Comparison of ENCODE assay signal across 27 mouse cellular contexts in the genomic region with DNA sequence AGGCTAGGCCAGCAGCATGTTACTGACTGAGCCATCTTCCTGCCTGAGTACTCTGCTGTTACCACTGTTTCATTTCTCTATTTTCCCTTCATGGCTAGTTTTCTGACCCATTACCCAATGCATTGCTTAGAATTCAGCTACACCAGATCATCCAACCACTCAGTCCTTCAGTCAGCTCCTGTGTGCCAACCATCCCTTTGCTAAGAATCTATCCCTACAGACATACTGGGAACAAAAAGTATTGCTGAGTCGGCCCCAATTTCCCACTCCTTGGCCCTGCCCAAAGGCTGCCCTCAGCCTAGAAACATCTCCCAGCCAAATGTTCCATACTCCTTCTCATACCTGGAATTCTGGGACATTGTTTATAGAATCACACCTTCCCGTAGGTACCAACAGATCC. TPM values are rescaled to one million over a fixed set of nuclear protein-coding genes. Genes with fewer than 3 reads are reported as not detected.
DNase-seq lines count a peak whose midpoint lies in the region; ATAC-seq and TF ChIP-seq lines count a peak whose summit lies in the region.
"Had no signal": no experiment of that assay in that cellular context is flagged by ENCODE, and none has a peak within 500 bp of the region (broad histone marks: within the 10 kb centered on the region; RNA-seq: fewer than 3 reads in every experiment).

No protein-coding gene starts in this region.

- no peak for TF ChIP-seq RAD21 in MEL (IDR thresholded peaks at IDR 0.05; ENCODE audit: low read depth, low read length)

- WGBS in macrophage (ENCODE audit: missing documents), result 100% methylated on average over 2 of the region's 2 CpGs
- 80% methylated on average over 2 of the region's 2 CpGs for WGBS in heart, embryonic 11.5 days (ENCODE audit: insufficient replicate concordance)
- 95% methylated on average over 2 of the region's 2 CpGs for WGBS in kidney, adult 2 months

- no peak for TF ChIP-seq EP300 in MEL (IDR thresholded peaks at IDR 0.05; ENCODE audit: low read depth in 1 of 2, low read length in 2 of 2)

- no peak overlapping the region for H3K27ac ChIP-seq in MEL (ENCODE audit: control insufficient read depth, low read depth, low read length)
- 0 out of 2 replicates have a peak overlapping the region, but pooled peaks have one; percentile 7 for H3K27ac ChIP-seq in macrophage
- H3K27ac ChIP-seq in heart, embryonic 11.5 days (ENCODE audit: low read depth, low read length), result no peak overlapping the region
- no peak overlapping the region for H3K27ac ChIP-seq in kidney, adult 2 months (ENCODE audit: insufficient read depth, low read depth, low read length)
- H3K27ac ChIP-seq: embryonic facial prominence, embryonic 12.5 days; embryonic facial prominence, embryonic 15.5 days; gastrocnemius, adult 2 months; heart, embryonic 13.5 days; hindbrain, embryonic 14.5 days; hindbrain, postnatal 0 days had no signal

- H3K36me3 ChIP-seq in MEL (ENCODE audit: control insufficient read depth in 1 of 2, insufficient read depth in 2 of 2, low read length in 2 of 2), result peaks cover 0 to 5% of the 10 kb centered on the region in 2 experiments; a peak in 1 of 4 replicates
- no peaks in the 10 kb centered on the region for H3K36me3 ChIP-seq in macrophage (ENCODE audit: inconsistent target)
- no peaks in the 10 kb centered on the region; the same call in none of the 2 replicates for H3K36me3 ChIP-seq in splenic B cell, adult 2 months (ENCODE audit: control insufficient read depth, insufficient read depth, low read length, poor library complexity, severe bottlenecking)
- no peaks in the 10 kb centered on the region for H3K36me3 ChIP-seq in heart, embryonic 11.5 days (ENCODE audit: control insufficient read depth, insufficient read depth, low read length)
- no peaks in the 10 kb centered on the region for H3K36me3 ChIP-seq in kidney, adult 2 months (ENCODE audit: control insufficient read depth, insufficient read depth, low read length)
- H3K36me3 ChIP-seq: embryonic facial prominence, embryonic 12.5 days; embryonic facial prominence, embryonic 15.5 days had no signal

- H3K9me3 ChIP-seq in MEL (replicated peaks; ENCODE audit: insufficient read depth, low read length), result no peaks in the 10 kb centered on the region
- H3K9me3 ChIP-seq in heart, embryonic 11.5 days (replicated peaks; ENCODE audit: control insufficient read depth, low read length), result peaks cover 16% of the 10 kb centered on the region
- H3K9me3 ChIP-seq: embryonic facial prominence, embryonic 12.5 days; embryonic facial prominence, embryonic 15.5 days had no signal

- no peak for ATAC-seq in heart, embryonic 11.5 days (replicated peaks; ENCODE audit: insufficient number of reproducible peaks, low FRiP score, low TSS enrichment)
- ATAC-seq: activated CD4-positive, CD25-positive, alpha-beta regulatory T cell, adult 4 months; forebrain, embryonic 14.5 days; forebrain, postnatal 0 days; hindbrain, postnatal 0 days had no signal

- H3K4me3 ChIP-seq in MEL (ENCODE audit: control insufficient read depth in 1 of 2, insufficient read depth in 1 of 2, low read depth in 2 of 2, low read length in 2 of 2) (no peak overlapping the region), macrophage (ENCODE audit: inconsistent target) (no peak overlapping the region)
- H3K4me3 ChIP-seq in heart, embryonic 11.5 days (ENCODE audit: low read depth, low read length), result no peak overlapping the region
- no peak overlapping the region for H3K4me3 ChIP-seq in kidney, adult 2 months (ENCODE audit: insufficient read depth, low read depth, low read length)
- H3K4me3 ChIP-seq: embryonic facial prominence, embryonic 12.5 days; embryonic facial prominence, embryonic 15.5 days; gastrocnemius, adult 2 months; heart, embryonic 13.5 days had no signal

- TF ChIP-seq CTCF in MEL (IDR thresholded peaks at IDR 0.05 in 2 of 3, conservative IDR thresholded peaks at IDR 0.05 in 1 of 3; ENCODE audit: control insufficient read depth in 1 of 3, insufficient read depth in 1 of 3, low read depth in 2 of 3, low read length in 3 of 3, poor library complexity in 1 of 3, severe bottlenecking in 1 of 3), result no peak
- TF ChIP-seq CTCF in kidney, adult 2 months (conservative IDR thresholded peaks at IDR 0.05; ENCODE audit: insufficient read depth, insufficient read length, low read depth, low read length), result no peak

- TF ChIP-seq POLR2A in MEL (IDR thresholded peaks at IDR 0.05; ENCODE audit: control insufficient read depth in 1 of 2, insufficient read depth in 1 of 2, low read depth in 1 of 2, low read length in 2 of 2, poor library complexity in 1 of 2), result no peak
- no peak for TF ChIP-seq POLR2A in kidney, adult 2 months (IDR thresholded peaks at IDR 0.05; ENCODE audit: low read depth, low read length)

- no peaks in the 10 kb centered on the region for H3K27me3 ChIP-seq in MEL (ENCODE audit: control insufficient read depth in 1 of 2, insufficient read depth in 2 of 2, low read length in 2 of 2)
- H3K27me3 ChIP-seq in splenic B cell, adult 2 months (ENCODE audit: control insufficient read depth, insufficient read depth, low read length, poor library complexity, severe bottlenecking), result no peaks in the 10 kb centered on the region
- H3K27me3 ChIP-seq in heart, embryonic 11.5 days (ENCODE audit: control insufficient read depth, insufficient read depth, low read length), result no peaks in the 10 kb centered on the region
- H3K27me3 ChIP-seq in kidney, adult 2 months (replicated peaks; ENCODE audit: control insufficient read depth, insufficient read depth, low read length), result no peaks in the 10 kb centered on the region
- H3K27me3 ChIP-seq: embryonic facial prominence, embryonic 12.5 days; embryonic facial prominence, embryonic 15.5 days; heart, embryonic 13.5 days had no signal

- H3K79me2 ChIP-seq in MEL (ENCODE audit: control insufficient read depth, insufficient read depth, low read length, poor library complexity) (no peaks in the 10 kb centered on the region), macrophage (ENCODE audit: inconsistent target) (peaks cover 46% of the 10 kb centered on the region; the same call in 1 of the 2 replicates)

- DNase-seq in spleen, postnatal 36 days (ENCODE audit: low spot score in 2 of 2), result peak; percentile 14 to 37
- no peak for DNase-seq in spleen, postnatal 14 days (ENCODE audit: low spot score in 2 of 2)
- DNase-seq in MEL (ENCODE audit: low read depth, low spot score), result no peak
- peak; percentile 49 for DNase-seq in splenic B cell, adult 2 months (ENCODE audit: low read depth, low spot score)
- DNase-seq in kidney, adult 9 months, result no peak
- no peak for DNase-seq in kidney, adult 2 months
- DNase-seq: adrenal gland, adult 8-10 months; adrenal gland, postnatal 25 days; cerebellum, adult 11-12 months; cerebellum, adult 8-10 months; cerebellum, postnatal 10 days; cerebellum, postnatal 36 days; forebrain, postnatal 0 days; gastrocnemius, adult 2 months; gastrocnemius, postnatal 14 days; heart, adult 18-20 months; heart, postnatal 14 days; heart, postnatal 4 days had no signal

- H3K4me1 ChIP-seq in MEL (ENCODE audit: control insufficient read depth in 1 of 2, insufficient read depth in 2 of 2, low read length in 2 of 2), result peaks cover 3 to 7% of the 10 kb centered on the region in 2 experiments
- 0 out of 2 replicates have a peak, but pooled peaks cover 2% of the 10 kb centered on the region for H3K4me1 ChIP-seq in heart, embryonic 11.5 days (ENCODE audit: control insufficient read depth, insufficient read depth, low read length)
- peaks cover 27% of the 10 kb centered on the region for H3K4me1 ChIP-seq in kidney, adult 2 months (ENCODE audit: control insufficient read depth, insufficient read depth, low read length)
- H3K4me1 ChIP-seq: embryonic facial prominence, embryonic 12.5 days had no signal

- no peak overlapping the region for H3K4me2 ChIP-seq in heart, embryonic 11.5 days
- H3K4me2 ChIP-seq: embryonic facial prominence, embryonic 12.5 days; embryonic facial prominence, embryonic 15.5 days; heart, embryonic 13.5 days; hindbrain, embryonic 14.5 days had no signal

- no peak overlapping the region for H3K9ac ChIP-seq in MEL (ENCODE audit: control insufficient read depth, low read depth, low read length, poor library complexity, severe bottlenecking)
- H3K9ac ChIP-seq in heart, embryonic 11.5 days (ENCODE audit: low read depth, low read length), result no peak overlapping the region
- H3K9ac ChIP-seq: embryonic facial prominence, embryonic 12.5 days; embryonic facial prominence, embryonic 15.5 days; forebrain, postnatal 0 days; heart, embryonic 13.5 days; hindbrain, embryonic 14.5 days had no signal

TF ChIP-seq in MEL, 35 proteins besides CTCF, POLR2A, EP300 and RAD21:
- TF ChIP-seq ELF1 (IDR thresholded peaks at IDR 0.05; ENCODE audit: low read depth, low read length) (no peak), MAFK (IDR thresholded peaks at IDR 0.05; ENCODE audit: borderline replicate concordance, low read depth, low read length) (peak; percentile 83), KAT2A (conservative IDR thresholded peaks at IDR 0.05; ENCODE audit: low read depth, low read length) (no peak), TCF12 (IDR thresholded peaks at IDR 0.05; ENCODE audit: low read depth, low read length) (no peak), JUND (IDR thresholded peaks at IDR 0.05; ENCODE audit: low read depth, low read length) (no peak)

RNA-seq across cellular contexts. Expression of a gene that starts 11.2 kb away (rescaled TPM):
- total RNA-seq in MEL (2012; rRNA removed), result 3.5 and 4.0 TPM in 2 replicates
- polyA plus RNA-seq in MEL (2012; ENCODE audit: insufficient read depth in 1 of 2, insufficient read length in 2 of 2, low read depth in 1 of 2, low replicate concordance in 2 of 2, missing spikeins in 1 of 2), result 1 to 10 TPM in 1 of 2 experiments, not detected in 1; 7.3 TPM
- total RNA-seq in macrophage (2018; cell fraction: chromatin; rRNA removed), result 100 to 1,000 TPM in 1 of 26 experiments, 10 to 100 TPM in 25; 14.5 to 134 (median 47.7) TPM
- 10 to 100 TPM in 24 of 26 experiments, 1 to 10 TPM in 2; 8.2 to 22.8 (median 16.7) TPM for total RNA-seq in macrophage (2018; cell fraction: cytosol; rRNA removed)
- 10 to 100 TPM; 11.6 to 42.9 (median 24.2) TPM for total RNA-seq in macrophage (2018; cell fraction: nucleus; rRNA removed)
- polyA plus RNA-seq in macrophage (2018), result 8.7 to 19.3 TPM (median 11.1 TPM) in 3 replicates
- polyA plus RNA-seq in heart, embryonic 11.5 days (2014; fragmentation: Nextera tagmentation; extraction: Ambion mirVana), result 10.1 and 11.2 TPM in 2 replicates
- polyA plus RNA-seq in kidney, adult 2 months (2012; rRNA removed), result 10.1 and 13.6 TPM in 2 replicates

RNA-seq across cellular contexts. Expression of a gene that starts 56.7 kb away (rescaled TPM):
- 5.0 and 6.7 TPM in 2 replicates for total RNA-seq in MEL (2012; rRNA removed)
- polyA plus RNA-seq in MEL (2012; ENCODE audit: insufficient read depth in 1 of 2, insufficient read length in 2 of 2, low read depth in 1 of 2, low replicate concordance in 2 of 2, missing spikeins in 1 of 2) (10 to 100 TPM in 1 of 2 experiments, not detected in 1; 15.5 TPM), macrophage (2018) (10.4 to 14.7 TPM (median 12.5 TPM) in 3 replicates)
- 100 to 1,000 TPM in 9 of 26 experiments, 10 to 100 TPM in 17; 16.9 to 196 (median 81.9) TPM for total RNA-seq in macrophage (2018; cell fraction: chromatin; rRNA removed)
- total RNA-seq in macrophage (2018; cell fraction: cytosol; rRNA removed), result 10 to 100 TPM in 25 of 26 experiments, 1 to 10 TPM in 1; 8.5 to 23.6 (median 17.8) TPM
- total RNA-seq in macrophage (2018; cell fraction: nucleus; rRNA removed), result 100 to 1,000 TPM in 3 of 26 experiments, 10 to 100 TPM in 23; 12.8 to 118 (median 53.4) TPM
- polyA plus RNA-seq in heart, embryonic 11.5 days (2014; fragmentation: Nextera tagmentation; extraction: Ambion mirVana), result 24.8 and 25.7 TPM in 2 replicates
- polyA plus RNA-seq in kidney, adult 2 months (2012; rRNA removed), result 31.1 and 41.2 TPM in 2 replicates

Comparison
In these comparisons a context has a peak if more than half of its experiments do, and no peak if none do; other contexts are left out.
1. DNase-seq: peak in spleen, postnatal 36 days (2 of 2) and splenic B cell, adult 2 months (single experiment); none in spleen, postnatal 14 days (0 of 2), MEL (single experiment), kidney, adult 9 months (single experiment) and kidney, adult 2 months (single experiment).